14 mouse cellular contexts compared by ENCODE assay signal in the genomic region with DNA sequence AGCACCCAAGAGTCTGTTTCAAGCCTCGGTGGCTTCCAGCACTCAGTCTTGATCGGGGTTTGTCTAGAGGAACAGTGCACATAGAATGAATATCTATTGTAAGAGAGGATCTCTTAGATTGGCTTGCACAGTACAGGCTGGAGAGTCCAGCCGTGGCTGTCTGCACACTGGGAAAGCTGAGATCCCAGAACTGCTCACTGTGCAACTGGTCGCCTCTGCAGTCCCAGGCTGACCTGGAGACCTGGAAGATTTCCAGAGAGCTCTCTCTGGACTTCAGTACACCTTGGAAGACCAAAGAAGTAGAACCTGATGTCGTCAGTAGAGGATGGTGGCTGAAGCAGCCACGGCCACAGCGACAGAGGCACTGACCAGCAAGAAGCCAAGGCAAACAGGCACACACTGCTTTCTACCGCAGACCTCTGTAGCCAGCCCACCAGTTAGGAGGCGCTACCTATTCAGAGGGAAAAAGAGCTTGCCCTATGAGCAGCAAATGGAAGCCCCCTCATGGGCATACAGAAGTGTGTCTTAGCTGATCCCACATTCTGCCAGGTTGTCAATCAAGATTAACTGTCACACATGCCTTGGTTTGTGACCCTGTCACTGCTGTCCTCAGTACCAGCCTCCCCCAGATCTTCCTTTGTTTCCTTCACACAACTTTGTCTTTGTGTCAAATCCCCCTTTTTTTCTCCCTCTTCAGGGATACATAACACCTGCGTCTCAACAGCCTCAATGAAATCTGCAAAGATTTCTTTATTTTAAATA. TPM values are rescaled to one million over a fixed set of nuclear protein-coding genes. Genes with fewer than 3 reads are reported as not detected.
DNase-seq lines count a peak whose midpoint lies in the region; ATAC-seq and TF ChIP-seq lines count a peak whose summit lies in the region.
"Had no signal": no experiment of that assay in that cellular context is flagged by ENCODE, and none has a peak within 500 bp of the region (broad histone marks: within the 10 kb centered on the region; RNA-seq: fewer than 3 reads in every experiment).

No protein-coding gene starts in this region.

- ATAC-seq in midbrain, embryonic 16.5 days, result no peak

- peak overlapping the region; percentile 61; the same call in 1 of the 2 replicates for H3K27ac ChIP-seq in midbrain, embryonic 10.5 days (replicated peaks)
- no peak overlapping the region for H3K27ac ChIP-seq in midbrain, embryonic 16.5 days (ENCODE audit: low read length)
- H3K27ac ChIP-seq in kidney, adult 2 months (ENCODE audit: insufficient read depth, low read depth, low read length), result peak overlapping the region; percentile 5; the same call in 1 of the 2 replicates
- H3K27ac ChIP-seq: embryonic facial prominence, embryonic 15.5 days; heart, embryonic 15.5 days; neural tube, embryonic 12.5 days had no signal

- H3K4me2 ChIP-seq in midbrain, embryonic 16.5 days (ENCODE audit: low read length), result no peak overlapping the region
- H3K4me2 ChIP-seq: heart, embryonic 15.5 days; liver, embryonic 11.5 days; lung, embryonic 14.5 days; neural tube, embryonic 12.5 days had no signal

- no peaks in the 10 kb centered on the region for H3K36me3 ChIP-seq in midbrain, embryonic 10.5 days
- no peaks in the 10 kb centered on the region for H3K36me3 ChIP-seq in midbrain, embryonic 16.5 days (ENCODE audit: control insufficient read depth, insufficient read depth, low read length)
- H3K36me3 ChIP-seq in kidney, adult 2 months (ENCODE audit: control insufficient read depth, insufficient read depth, low read length), result no peaks in the 10 kb centered on the region
- H3K36me3 ChIP-seq: embryonic facial prominence, embryonic 15.5 days; heart, embryonic 15.5 days; neural tube, embryonic 12.5 days had no signal

- peaks cover 22% of the 10 kb centered on the region for H3K4me1 ChIP-seq in midbrain, embryonic 10.5 days
- no peaks in the 10 kb centered on the region; the same call in 1 of the 2 replicates for H3K4me1 ChIP-seq in midbrain, embryonic 16.5 days (ENCODE audit: control insufficient read depth, insufficient read depth, low read length)
- H3K4me1 ChIP-seq in kidney, adult 2 months (ENCODE audit: control insufficient read depth, insufficient read depth, low read length), result peaks cover 15% of the 10 kb centered on the region; the same call in 1 of the 2 replicates

- no peak for TF ChIP-seq POLR2A in kidney, adult 2 months (IDR thresholded peaks at IDR 0.05; ENCODE audit: low read depth, low read length)

- TF ChIP-seq CTCF in kidney, adult 2 months (conservative IDR thresholded peaks at IDR 0.05; ENCODE audit: insufficient read depth, insufficient read length, low read depth, low read length), result no peak

- H3K4me3 ChIP-seq in midbrain, embryonic 10.5 days, result no peak overlapping the region
- H3K4me3 ChIP-seq in midbrain, embryonic 16.5 days (ENCODE audit: low read depth, low read length), result no peak overlapping the region
- H3K4me3 ChIP-seq in kidney, adult 2 months (ENCODE audit: insufficient read depth, low read depth, low read length), result no peak overlapping the region
- H3K4me3 ChIP-seq: embryonic facial prominence, embryonic 15.5 days; heart, embryonic 15.5 days; neural tube, embryonic 12.5 days had no signal

- no peaks in the 10 kb centered on the region for H3K9me3 ChIP-seq in midbrain, embryonic 10.5 days (replicated peaks)
- H3K9me3 ChIP-seq in midbrain, embryonic 16.5 days (replicated peaks; ENCODE audit: control insufficient read depth, low read length, poor library complexity, severe bottlenecking), result no peaks in the 10 kb centered on the region
- H3K9me3 ChIP-seq: embryonic facial prominence, embryonic 15.5 days; G1E; heart, embryonic 15.5 days; neural tube, embryonic 12.5 days had no signal

- no peak overlapping the region for H3K9ac ChIP-seq in midbrain, embryonic 16.5 days (ENCODE audit: low read depth, low read length)
- H3K9ac ChIP-seq: embryonic facial prominence, embryonic 15.5 days; heart, embryonic 15.5 days; lung, embryonic 14.5 days; neural tube, embryonic 12.5 days had no signal

- DNase-seq in midbrain, embryonic 10.5 days (ENCODE audit: low spot score), result peak; percentile 29
- DNase-seq in kidney, adult 2 months, result peak; percentile 82
- peak; percentile 58 to 78 for DNase-seq in kidney, postnatal 25 days
- peak; percentile 19 for DNase-seq in skeletal muscle tissue, adult 2 months (ENCODE audit: low read depth, low spot score)
- no peak for DNase-seq in cerebellum, postnatal 36 days
- no peak for DNase-seq in heart, adult 9 months (ENCODE audit: low spot score in 2 of 2)
- DNase-seq: lung, embryonic 14.5 days; thymus, postnatal 36 days had no signal

- peaks cover 5% of the 10 kb centered on the region; the same call in 1 of the 2 replicates for H3K27me3 ChIP-seq in midbrain, embryonic 10.5 days (ENCODE audit: low read depth, poor library complexity, severe bottlenecking)
- no peaks in the 10 kb centered on the region for H3K27me3 ChIP-seq in midbrain, embryonic 16.5 days (ENCODE audit: control insufficient read depth, insufficient read depth, low read depth, low read length)
- H3K27me3 ChIP-seq in kidney, adult 2 months (replicated peaks; ENCODE audit: control insufficient read depth, insufficient read depth, low read length), result no peaks in the 10 kb centered on the region
- H3K27me3 ChIP-seq: embryonic facial prominence, embryonic 15.5 days; heart, embryonic 15.5 days; neural tube, embryonic 12.5 days had no signal

- 67% methylated on average over 10 of the region's 10 CpGs for WGBS in midbrain, embryonic 10.5 days
- WGBS in midbrain, embryonic 16.5 days, result 62% methylated on average over 10 of the region's 10 CpGs
- 75% methylated on average over 10 of the region's 10 CpGs for WGBS in kidney, adult 2 months

RNA-seq across cellular contexts. Expression of a gene that starts 41.4 kb away (rescaled TPM):
- 2.6 and 3.4 TPM in 2 replicates for polyA plus RNA-seq in midbrain, embryonic 10.5 days (2016; fragmentation: Nextera tagmentation; extraction: Ambion mirVana)
- polyA plus RNA-seq in midbrain, embryonic 16.5 days (2015; fragmentation: Nextera tagmentation; extraction: Ambion mirVana), result 0.98 and 1.1 TPM in 2 replicates
- polyA plus RNA-seq in kidney, adult 2 months (2012; rRNA removed), result 27.7 and 29.4 TPM in 2 replicates

Comparison
In these comparisons a context has a peak if more than half of its experiments do, and no peak if none do; other contexts are left out.
1. DNase-seq: peak in midbrain, embryonic 10.5 days (single experiment), kidney, adult 2 months (single experiment), kidney, postnatal 25 days (2 of 2) and skeletal muscle tissue, adult 2 months (single experiment); none in cerebellum, postnatal 36 days (0 of 2) and heart, adult 9 months (0 of 2).